Mouse (Mus musculus) layer of hippocampus, postnatal 25 days (tissue): ENCODE data around the gene Tmem213. TPM values are rescaled to one million over a fixed set of nuclear protein-coding genes. Genes with fewer than 3 reads are reported as not detected.

Experiments used
- DNase-seq, 2 experiments: peaks; one replicate each; pipeline ENCODE4 v3.0.0; 2022; ENCODE audit warnings: mixed read lengths in 2 of 2, low spot score in 1 of 2; ENCODE audit errors: extremely low spot score in 1 of 2
- total RNA-seq, 2 experiments: library from RNA; stranded (reverse); gene quantifications; 2 replicates each; pipeline ENCODE4 v1.2.3; 2021

The Tmem213 gene
- total RNA-seq, 2 experiments from 2014 or later = not detected

- no peak for DNase-seq
Observed at GRCm38 (mm10) chr6:38110859-38111258, 1.8 kb downstream of the Tmem213 start.

DNA sequence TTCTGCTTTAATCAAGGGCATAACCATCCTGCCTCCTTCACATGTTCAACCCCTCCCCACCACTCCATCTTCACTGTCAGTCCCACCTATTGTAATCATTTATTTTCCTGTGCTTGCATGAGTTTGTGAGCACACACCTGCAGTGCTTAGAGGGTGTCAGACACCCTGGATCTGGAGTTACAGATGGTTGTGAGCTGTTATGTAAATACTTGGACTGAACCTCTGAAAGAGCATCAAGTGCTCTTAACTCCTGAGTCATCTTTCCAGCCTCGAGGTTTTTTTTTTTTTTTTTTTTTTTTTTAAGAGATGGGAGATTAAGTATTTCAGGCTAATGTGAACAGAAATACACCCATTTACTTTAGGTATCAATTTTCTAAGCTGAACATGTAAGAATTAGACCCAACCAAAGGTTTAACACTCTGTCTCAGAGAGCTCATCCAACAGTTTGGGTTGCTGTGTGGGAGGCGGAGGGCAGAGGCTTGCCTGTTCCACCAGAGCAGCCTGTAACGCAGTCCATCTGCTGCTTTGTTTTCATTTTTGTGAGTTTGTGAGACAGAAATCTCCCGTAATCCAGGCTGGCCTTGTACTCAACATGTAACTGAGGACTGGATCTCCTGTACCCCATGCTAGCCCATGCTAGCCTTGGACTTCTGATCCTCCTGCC is 7.2 kb downstream of the Tmem213 start:
- no peak for DNase-seq

GRCm38 (mm10) chr6:38118341-38118740 is 9.3 kb downstream of the Tmem213 start:
- no peak for DNase-seq

DNA sequence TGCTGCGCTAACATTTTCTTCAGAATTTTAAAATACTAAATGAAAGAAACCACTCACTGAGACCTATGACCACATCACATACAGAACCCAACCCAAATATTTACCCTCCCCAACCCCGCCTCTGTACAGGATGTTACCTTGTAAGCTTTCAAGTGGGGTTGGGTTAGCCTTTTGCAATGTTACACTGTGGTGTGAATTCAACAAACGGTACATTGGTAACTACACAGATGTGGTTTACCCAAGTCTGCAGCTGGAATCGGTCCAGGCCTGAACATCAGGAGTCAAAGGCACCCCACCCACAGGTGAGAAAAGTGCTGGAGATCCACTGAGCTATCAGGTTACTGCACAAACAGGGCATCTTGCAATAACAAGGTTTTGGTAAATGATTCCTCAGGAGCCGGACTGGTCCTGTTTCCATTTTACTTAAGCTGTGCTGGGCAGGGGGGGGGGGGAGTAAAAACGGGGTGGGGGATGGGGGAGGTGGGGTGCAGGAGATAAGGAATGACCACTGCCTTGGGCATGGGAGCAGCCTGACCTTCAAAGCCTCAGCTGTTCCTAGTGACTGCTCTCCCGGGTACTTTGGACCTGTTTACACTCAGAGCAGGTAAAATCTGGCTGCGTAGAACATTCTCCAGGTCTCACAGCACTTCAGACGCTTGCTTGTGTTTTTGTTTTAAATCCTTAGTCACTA is 11.8 kb downstream of the Tmem213 start:
- no peak for DNase-seq

DNA sequence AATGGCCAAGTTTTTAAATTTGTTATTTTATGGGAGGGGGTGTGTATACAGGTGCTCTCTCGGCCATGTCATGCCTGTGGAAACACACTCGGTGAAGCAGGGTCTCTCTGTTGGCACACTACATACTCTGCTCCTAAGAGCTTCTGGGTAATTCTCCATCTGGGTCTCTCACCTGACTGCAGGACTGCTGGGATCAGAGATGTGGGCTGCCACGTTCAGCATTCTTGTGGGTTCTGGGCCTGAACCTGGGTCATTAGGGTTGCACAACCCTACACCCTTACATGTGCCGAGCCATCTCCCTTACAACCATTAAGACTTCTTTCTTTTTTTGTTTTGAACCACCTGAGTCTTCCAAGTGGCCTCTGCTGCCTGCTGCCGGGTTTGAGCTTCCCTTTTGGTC is 12.8 kb downstream of the Tmem213 start:
- no peak for DNase-seq

DNA sequence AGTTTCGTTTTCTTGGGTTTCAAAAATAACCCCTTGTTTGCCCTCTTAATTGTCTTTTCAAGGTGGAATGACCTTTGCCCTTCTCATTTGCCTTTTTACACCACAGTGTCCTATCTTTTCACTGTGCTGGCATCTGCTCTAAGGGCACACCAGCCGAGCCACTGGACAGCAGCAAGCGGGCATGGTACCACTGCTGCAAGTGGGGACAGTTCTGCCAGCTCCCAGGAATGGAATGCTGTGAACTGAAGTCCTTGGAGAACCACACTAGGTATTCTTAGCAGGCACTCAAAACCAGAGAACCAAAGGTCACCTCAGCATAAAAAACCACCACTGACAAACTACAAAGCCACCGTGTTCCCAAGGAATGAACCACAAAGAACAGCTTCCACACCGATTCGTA is 13.7 kb downstream of the Tmem213 start:
- no peak for DNase-seq

GRCm38 (mm10) chr6:38123471-38124206 is 14.6 kb downstream of the Tmem213 start:
- no peak for DNase-seq

- no peak for DNase-seq
Observed at GRCm38 (mm10) chr6:38124207-38124835, 15.3 kb downstream of the Tmem213 start, which contains the start of gene Atp6v0a4. TSS of gene Atp6v0a4 (minus strand) at chr6:38124586.

DNA sequence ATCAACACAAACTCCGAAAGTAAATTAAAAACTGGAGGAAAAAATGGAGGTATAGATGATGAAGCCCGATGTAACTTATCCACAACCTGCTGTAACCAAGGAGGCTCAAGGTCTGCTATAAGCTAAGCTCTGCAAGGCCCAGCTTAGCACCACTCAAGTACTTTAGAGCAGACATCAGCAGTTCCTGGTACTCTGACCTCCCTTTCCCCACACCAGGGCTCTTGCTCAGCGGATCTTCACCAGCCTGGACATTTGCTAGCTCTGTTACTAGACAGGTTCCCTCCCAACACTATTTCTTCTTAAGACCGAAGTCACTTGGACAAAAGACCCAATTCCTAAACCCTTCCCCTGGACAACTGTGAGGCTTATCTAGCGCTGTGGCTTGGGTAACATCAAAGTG is 15.8 kb downstream of the Tmem213 start:
- DNase-seq = no peak

GRCm38 (mm10) chr6:38125462-38125861 is 16.4 kb downstream of the Tmem213 start:
- no peak for DNase-seq

DNA sequence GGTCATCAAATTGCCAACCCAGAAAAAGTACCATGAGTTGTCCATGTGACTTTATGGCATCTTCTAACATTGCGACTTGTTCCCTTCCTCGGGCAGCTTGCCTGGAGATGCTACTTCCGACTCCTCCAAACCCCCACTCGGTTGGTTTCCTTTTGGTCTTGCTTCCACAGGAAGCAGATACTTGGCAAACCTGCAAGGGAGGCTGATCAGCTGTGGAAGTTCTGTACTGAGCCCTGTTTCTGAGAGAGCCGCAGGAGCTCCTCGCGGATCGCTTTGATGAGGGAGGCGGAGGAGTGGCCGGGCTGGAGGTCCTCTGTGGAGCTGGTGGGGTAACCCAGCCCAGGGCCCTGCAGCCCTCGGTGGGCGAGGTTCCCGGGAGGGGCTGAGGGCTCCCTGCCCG is 19.1 kb downstream of the Tmem213 start:
- DNase-seq = no peak

GRCm38 (mm10) chr6:38129883-38130282 is 20.8 kb downstream of the Tmem213 start:
- DNase-seq = no peak

DNA sequence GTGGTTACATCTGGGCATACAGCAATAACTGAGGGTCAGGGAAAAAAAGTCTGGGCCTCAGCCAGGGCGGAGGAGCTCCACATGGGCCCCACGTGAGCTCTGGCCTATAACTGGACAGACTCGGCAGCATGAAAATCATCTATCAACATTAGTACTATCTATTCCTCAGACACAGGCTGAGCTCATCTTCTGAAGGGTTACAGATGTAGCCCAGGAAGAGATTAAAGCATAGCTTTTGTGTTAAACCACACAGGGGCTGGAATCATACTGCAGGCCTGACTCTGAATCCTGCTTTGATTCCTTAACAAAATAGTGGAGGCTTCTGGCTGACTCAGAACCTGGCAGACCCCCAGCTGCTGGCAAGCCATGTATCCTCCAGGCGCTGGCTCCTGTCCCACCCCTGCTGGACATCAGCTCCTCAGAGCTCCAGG is 22.8 kb downstream of the Tmem213 start:
- DNase-seq = no peak

DNA sequence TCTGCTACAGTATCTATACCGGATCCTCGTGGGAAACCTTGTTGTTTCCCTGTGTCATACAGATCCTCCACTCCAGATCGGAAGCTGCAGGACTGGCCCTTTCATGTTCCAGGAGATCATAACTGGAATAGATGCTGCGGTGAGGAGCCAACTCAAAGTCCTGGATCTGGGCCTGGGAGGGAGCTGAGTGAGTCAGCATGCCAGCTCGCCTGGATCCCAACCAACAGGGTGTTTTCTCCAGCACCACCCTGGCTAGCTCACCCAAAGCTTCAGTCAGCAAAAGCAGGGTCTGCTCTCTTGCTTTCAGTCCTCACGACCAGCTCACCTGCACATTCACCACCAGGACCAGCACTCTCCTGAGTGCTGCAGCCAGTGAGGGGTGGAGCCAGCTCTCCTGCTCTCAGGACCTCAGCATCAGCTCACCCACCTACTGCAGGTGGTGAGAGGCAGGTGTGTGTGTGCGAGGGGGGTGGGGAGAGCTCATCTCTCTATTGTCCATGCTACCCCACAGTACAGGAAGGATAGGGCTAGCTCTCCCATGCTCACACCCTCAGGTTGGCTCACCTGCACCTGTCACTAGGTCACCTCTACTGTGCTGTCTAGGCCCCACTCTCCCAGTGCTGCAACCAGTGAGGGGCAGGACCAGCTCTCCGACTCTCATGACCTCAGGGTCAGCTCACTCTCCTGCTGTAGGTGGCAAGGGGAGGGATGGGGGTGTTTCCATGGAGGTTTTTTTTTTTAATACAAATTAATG is 25.9 kb downstream of the Tmem213 start:
- DNase-seq = peak; percentile 40 to 61

- DNase-seq = no peak
Observed at GRCm38 (mm10) chr6:38139086-38139485, 30.0 kb downstream of the Tmem213 start.

DNA sequence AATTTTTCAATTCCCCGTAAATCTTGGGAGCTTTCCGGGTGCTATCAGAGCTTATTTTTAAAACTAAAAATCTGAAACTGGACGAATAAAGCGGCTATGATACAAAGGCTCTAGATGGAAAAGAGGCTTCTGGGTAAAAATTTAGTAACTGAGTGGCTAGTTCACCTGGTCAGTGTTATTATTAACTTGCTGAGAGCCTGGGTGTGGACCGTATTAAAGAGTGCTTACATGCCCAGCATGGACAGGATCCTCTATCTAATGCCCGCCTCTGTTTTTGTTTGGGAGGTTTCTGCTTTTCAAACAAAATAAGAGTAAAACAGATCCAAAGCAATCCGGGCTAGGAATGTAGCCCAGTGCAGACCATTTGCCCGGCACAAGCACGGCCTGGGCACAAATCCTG is 31.3 kb downstream of the Tmem213 start:
- no peak for DNase-seq

DNA sequence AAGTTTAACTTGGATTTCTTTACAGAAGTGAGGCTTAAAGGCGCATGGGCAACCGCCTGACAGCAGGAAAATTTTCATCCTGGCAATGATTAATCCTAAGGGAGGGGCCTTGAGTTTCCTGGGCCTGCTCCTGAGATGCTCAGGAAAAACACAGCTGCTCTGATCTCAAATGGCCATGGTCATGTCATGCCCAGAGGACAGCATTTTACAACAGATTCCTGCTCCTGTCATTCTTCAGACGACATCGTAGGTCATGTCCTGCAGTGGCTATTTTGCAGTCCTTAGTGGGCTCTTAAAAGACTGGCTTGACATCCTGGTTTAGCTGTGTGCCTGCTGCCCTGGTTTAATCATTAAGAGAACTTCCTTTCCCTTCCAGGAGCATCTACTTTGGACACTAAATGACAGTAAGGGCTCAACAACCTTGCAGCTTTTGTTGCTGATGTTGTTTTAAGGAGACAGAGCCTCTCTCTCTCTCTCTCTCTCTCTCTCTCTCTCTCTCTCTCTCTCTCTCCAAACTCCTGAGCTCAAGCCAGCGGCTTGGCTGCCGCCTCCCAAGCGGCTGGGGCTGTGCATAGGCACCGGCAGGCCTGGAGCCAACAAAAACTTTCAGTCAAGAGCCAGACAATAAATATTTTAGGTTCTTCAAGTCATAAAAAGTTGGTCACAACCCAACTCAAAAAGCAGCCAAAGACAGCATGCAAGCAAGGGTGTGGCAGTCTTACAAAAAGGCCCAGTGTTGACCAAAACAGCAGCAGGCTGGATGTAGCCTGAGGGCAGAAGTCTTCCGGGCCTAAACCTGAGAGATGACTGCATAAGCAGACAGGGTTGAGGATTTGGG is 35.3 kb downstream of the Tmem213 start:
- DNase-seq = no peak

DNA sequence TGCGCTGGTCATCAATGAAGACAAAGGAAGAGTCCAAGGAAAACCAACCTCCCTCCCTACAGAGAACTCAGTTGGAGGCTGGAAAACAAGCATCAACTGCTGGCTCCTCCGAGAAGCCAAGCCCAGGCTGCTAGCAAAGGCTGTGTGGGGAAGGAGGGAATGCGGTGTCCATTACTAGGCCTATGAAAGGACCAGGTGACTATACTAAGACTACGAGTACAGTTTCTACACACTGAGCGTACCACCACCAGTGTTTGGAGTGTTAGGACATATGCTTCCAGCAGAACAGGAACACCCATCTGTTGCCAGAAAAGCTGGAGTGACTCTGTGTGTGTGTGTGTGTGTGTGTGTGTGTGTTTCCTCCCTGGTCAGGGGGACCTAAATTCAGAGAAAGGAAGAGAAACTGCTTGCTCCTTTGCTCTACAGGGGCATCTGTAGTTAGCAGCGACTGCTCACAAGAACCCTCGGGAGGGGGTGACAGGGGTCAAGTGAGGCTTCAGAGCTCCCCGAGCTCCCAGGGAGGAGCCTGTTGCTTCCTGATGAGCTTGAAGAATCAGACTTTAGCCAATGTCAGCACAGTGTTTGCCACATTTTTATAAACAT is 36.5 kb downstream of the Tmem213 start:
- peak in 1 of 2 experiments; percentile 39 for DNase-seq

GRCm38 (mm10) chr6:38147301-38147700 is 38.2 kb downstream of the Tmem213 start:
- no peak for DNase-seq
